Mouse (Mus musculus) spleen, postnatal 10 days (tissue): ENCODE results near the gene Cd5l.
"Not testable (repeated sequence)": the region's sequence is repeated elsewhere in the genome, so short reads cannot be mapped to it uniquely, and the experiment has no call there.

Experiments used
- DNase-seq, 2 experiments: peaks; one replicate each; pipeline ENCODE4 v3.0.0; 2021 to 2022; ENCODE audit warnings: low spot score in 2 of 2

Cd5l gene

DNA sequence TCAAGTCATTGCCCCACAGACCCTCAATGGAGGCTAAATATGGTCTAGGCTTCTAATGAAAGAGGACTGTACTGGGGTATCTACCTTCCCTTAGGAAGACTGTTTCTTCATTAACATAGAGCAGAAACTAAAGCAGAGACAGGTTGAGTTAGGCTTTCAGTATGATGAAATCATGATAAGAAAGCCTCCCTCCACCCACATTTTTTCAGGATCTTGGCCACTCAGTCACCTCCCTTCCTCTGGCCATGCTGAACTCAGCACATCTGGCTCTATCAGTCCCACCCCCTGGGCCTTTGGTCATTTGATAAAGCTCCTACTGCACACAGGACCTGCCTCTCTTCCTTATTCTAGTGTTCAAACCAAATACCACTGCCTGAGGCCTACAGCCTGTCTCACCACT lies at the start of gene Cd5l:
Gene Cd5l (plus strand): TSS at position 301 of the 400 bp plus-strand sequence.
- no peak for DNase-seq

DNA sequence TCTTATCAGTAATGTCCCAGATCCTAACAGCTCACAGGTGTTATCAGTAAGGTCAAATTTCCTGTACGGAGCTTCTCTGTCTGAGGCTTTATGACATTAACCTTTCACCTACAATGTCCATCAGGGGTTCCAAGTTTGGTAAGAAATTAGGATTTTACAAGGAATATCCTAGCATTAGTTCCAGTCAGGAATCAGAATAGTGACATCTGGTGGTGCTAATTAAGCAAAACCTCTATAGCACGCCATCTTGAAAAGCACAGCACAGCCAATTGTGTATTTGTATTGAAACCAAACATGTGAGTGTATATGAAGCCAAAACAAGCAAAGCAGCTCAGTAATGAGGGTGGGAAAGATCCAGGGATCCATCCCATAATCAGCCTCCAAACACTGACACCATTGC lies 47.8 kb upstream of the Cd5l start:
- no peak for DNase-seq

DNA sequence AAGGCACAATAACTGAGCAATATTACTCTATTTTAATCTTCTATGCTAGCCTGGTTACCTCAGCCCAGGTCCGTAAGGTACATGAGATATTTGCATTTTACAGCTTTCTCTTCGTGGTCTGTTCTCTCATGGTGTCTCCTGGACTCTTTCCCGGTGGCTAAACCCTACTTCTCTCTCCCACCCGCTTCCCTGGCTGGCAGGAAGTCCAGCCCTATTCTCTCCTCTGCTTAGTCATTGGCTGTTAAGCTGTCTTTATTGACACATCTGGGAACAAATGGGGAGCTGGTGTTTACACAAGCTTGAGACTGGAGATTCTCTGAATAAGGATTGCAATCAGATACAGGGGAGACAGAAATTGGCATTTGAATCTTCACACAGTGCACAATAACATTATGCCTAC lies 35.1 kb upstream of the Cd5l start:
- no peak for DNase-seq

DNA sequence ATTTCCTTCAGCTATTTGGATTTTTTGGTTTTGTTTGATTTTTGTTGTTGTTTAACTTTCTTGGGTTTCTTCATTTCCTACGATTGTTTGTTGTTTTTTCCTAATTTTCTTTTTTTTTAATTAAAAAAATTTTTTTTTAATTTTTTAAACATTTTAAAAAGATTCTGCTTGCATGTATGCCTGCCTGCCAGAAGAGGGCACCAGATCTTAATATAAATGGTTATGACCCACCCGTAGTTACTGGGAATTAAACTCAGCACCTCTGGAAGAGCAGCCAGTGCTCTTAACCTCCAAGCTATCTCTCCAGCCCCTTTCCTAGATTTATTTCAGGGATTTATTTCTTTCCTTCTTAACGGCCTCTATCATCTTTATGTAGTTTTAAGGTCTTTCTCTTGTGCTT lies 33.9 kb upstream of the Cd5l start:
- DNase-seq, result no peak

DNA sequence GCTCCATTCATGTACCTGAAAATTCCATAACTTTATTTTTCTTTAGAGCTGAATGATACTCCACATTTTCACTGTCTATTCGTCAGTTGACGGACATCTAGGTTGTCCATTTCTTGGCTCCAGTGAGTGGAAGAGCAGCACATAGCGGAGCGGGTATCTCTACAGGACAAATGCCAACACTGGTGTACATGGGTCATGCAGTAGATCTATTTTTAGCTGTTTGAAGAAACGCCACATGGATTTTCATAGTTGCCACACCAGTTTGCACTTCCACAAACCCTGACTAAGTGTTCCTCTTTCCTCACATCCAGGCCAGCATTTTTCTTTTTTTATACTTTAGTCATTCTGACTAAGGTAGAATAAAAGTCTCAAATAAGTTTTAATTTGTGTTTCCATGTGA lies 19.8 kb upstream of the Cd5l start:
- no peak for DNase-seq

DNA sequence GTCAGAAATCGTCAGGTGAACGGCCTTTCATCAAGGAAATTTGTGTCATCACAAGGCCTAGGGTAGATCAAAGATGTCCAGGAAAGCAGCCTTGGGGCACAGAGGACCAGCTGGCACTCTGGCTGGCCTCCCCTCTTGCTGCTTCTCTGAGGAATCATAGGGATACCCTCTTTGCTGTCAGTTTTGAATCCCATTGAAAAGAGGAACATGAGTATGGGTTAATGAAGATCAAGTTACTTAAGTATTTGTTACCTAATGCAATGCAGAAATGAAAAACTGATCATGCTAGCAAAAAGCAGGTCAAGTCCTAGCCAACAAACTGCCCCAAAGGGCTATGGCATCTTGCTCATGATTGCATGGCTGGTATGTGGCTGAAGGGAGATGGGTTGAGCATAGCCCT lies 6.7 kb upstream of the Cd5l start:
- not testable (repeated sequence) for DNase-seq

DNA sequence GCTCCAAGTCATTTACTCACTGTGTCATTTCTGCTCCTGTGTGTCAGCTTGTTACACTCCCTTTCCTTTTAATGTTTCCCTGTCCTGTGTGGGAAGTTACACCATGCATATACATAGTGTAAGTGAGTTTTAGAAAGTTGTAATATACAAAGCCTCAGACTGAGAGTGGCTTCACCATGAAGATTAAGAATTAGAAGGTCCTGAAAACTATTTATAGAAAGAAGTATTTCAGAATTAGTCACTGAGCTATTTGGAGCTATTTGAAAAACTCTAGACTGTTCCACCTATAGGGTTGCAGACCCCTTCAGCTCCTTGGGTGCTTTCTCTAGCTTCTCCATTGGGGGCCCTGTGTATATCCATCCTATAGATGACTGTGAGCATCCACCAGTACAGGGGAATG lies 1.5 kb downstream of the Cd5l start:
- DNase-seq, result no peak

DNA sequence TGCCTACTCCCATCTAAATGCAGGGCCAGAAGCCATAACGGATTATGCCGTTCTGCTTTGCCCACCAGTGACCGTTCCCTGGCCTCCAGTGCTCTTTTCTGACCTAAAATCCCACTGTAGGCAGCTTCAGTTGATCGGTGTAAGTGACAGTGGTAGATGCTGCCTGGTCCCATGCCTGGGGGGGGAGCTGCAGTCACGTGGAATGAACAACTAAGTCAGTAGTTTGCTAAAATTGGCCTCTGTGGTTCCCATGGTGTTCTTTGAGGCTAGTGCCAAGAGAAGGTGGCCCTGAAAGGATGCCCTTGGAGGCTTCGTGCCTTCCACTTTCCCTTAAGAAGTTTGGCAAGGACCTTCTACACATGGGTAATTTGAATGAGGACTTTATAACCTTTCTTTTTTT lies 2.8 kb downstream of the Cd5l start:
- no peak for DNase-seq

DNA sequence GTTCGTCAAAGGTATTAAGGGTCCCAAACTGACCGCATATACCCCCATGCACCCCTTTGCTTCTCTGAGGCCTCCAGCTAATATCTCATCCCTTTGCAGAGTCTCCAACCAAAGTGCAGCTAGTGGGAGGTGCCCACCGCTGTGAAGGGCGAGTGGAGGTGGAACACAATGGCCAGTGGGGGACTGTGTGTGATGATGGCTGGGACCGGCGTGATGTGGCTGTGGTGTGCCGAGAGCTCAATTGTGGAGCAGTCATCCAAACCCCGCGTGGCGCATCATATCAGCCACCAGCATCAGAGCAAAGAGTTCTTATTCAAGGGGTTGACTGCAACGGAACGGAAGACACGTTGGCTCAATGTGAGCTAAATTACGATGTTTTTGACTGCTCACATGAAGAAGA lies 8.0 kb downstream of the Cd5l start:
- DNase-seq, result no peak

DNA sequence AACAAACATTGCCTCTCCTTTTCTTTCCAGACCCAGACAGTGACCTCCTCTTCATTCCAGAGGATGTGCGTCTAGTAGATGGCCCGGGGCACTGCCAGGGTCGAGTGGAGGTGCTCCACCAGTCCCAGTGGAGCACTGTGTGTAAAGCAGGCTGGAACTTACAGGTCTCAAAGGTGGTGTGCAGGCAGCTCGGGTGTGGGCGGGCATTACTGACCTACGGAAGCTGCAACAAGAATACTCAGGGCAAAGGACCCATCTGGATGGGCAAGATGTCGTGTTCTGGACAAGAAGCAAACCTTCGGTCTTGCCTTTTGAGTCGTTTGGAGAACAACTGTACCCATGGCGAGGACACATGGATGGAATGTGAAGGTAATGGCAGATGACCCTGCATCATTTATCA lies 9.8 kb downstream of the Cd5l start:
- no peak for DNase-seq

DNA sequence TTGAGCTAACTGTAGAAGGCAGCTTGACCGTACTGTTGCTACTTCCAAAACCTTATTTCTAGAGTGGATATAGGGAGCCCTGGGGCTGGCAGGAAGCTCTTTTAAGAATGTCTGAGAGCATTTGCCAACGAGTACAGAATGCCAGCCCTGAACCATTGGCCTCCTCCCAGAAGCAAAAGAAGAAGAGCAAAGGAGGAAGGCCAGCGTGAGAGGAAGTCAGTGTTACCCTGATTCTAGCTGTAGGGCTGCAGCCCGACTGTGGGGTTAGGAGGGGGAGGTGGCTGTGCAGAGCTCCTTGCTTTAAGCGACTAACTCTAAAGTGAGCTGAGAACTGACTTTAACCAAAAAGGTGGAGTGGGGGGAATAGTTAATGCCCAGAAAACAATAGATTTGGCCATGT lies 11.5 kb downstream of the Cd5l start:
- DNase-seq, result no peak

DNA sequence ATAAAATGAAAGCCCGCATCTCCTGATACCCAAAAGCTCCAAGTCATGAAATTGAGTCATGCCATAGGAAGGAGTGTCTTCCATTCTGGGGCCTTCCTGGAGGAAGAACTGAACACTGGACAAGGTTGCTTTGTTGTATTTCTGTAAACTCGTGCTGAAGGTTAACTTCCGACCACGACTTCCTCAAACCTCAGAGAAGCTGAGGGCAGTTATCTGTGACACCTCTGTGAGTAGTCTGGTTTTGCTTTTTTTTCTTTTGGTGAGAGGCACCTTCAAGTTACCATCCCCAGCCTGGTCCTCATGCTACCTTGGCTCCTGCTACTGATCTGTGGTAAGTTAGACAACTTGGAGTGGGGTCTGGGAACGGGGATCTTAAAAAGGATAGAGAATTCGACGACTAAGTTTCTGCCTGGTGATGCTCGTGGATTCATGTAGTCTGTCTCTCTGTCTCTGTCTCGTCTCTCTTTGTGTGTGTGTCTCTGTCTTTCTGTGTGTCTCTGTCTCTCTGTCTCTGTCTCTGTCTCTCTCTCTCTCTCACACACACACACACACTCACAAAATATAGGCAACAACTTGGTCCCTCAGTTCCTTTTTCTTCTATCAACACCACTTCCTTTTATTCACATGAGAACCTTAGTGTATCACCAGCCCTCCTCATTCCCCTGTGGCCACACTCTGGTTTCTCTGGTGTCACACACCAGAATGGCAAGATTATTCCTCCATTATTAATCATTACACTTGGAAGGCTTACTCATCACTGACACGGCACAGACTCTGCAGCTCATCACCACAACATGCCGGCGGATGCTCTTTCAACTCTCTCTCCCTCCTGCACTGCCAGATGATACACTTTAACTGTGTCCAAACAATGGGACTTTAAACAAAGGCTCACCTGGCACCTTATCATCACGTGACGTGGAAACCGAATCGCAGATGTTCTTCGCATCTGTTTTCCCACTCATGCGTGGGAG lies 18.8 kb downstream of the Cd5l start, which contains the start of gene Fcrl1:
Gene Fcrl1 (plus strand): TSS at position 193 of the 971 bp plus-strand sequence.
- peak in 1 of 2 experiments; percentile 34 for DNase-seq

DNA sequence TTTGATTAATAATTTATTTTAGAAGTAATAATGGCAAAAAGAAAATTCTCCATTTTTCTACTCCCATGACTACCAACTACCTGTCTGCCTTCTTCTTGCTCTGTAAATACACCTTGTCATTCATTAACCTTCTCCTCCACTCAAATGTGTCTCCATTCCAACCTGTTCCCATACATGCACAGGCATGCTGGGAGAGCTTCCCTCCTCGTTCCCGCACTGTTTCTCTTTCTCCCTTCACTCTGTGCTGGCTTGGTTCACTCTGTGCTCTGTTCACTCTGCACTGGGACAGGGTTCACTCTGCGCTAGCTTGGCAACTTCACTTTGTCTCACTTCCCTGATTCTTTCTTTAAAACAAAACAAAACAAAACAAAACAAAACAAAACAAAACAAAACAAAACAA lies 19.5 kb downstream of the Cd5l start:
- DNase-seq, result no peak

DNA sequence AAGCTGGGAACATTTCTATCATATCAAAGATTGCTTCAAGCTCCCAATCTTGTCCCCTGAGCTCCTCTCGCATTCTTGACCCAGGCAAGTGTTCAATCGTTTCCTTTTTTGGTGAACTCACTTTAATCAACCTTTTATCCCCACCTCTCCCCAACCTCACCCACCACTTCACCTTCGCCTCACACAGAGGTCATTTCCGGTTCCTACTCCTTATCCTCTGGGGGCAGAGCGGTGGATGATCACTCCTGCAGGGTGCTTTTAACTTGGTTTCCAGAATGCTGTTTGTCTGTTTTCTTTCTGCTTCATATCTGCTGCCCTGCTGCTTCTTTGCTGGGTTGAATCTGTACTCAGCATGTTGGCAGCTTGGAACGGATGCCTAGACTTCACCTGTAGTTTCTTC lies 20.0 kb downstream of the Cd5l start:
- no peak for DNase-seq

DNA sequence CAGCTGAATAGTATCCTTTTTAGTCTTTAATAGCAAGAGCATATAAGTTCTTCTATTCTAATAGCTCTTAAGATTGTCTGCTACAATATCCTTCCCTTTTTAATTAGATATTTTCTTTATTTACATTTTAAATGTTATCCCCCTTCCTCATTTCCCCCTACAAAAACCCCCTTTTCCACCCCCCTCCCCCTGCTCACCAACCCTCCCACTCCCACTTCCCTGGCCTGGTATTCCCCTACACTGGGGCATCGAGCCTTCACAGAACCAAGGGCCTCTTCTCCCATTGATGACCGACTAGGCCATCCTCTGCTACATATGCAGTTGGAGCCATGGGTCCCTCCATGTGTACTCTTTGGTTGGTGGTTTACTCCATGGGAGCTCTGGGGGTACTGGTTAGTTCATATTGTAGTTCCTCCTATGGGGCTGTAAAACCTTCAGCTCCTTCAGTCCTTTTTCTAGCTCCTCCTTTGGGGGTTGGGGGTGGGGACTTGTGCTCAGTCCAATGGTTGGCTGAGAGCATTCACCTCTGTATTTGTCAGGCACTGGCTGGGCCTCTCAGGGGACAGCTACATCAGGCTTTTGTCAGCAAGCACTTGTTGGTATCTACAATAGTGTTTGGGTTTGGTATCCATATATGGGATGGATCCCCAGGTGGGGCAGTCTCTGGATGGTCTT lies 22.1 kb downstream of the Cd5l start:
- DNase-seq, result peak in 1 of 2 experiments; percentile 66

DNA sequence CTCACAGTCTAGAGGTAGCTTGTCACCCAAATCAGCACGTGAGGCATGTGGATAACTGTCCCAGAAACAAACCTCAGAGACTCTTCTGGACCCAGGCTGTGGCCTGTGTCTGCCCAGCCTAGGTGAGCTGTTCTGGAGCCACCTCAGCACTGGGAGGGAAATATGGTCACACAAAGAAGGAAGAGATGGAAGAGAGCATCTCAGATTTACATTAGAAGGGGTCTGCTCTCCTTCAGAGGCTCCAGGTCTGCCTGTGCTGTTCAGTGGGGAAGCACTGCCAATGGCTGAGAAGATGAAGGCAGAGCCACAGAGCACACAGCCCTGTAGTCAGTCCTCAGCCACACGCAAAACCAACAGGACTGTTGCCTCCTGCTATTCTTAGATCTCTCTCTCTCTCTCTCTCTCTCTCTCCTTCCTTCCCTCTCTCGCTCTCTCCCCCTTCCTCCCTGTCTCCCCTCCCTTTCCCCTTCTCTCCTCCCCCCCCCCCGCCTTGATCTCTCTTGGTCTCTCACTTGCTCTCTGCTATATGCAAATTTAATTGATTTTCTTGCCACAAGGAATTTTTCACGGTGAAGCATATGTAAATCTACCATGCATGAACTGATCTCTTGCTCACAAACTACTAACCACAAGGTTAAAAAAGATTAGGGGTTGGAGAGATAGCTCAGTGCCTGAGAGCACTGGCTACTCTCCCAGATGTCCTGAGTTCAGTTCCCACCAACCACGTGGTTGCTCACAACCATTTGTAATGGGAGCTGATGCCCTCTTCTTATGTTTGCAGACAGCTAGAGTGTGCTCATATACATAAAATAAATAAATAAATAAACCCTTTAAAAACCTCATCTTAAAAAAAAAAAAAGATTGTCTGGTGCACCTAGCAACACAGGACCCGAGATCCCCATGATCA lies 24.4 kb downstream of the Cd5l start:
- no peak for DNase-seq

DNA sequence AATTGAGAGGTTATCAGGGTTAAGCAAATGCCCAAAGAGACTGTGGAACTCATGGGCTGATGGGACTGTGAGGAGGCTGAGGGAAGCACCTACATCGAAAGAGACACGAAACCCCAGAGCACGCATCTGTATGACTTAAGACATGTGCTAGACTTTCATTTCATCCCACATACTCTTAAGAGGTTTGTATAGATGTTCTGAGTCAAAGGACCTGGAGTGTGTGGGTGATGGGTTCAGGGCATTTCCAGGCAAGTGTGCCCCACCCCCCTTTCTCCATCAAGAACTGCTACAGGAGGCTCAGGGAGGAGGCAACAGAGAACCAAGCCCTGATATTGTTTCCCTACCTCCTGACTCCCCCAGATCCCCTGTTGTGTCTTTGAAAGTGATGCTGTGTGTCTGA lies 25.6 kb downstream of the Cd5l start:
- no peak for DNase-seq

DNA sequence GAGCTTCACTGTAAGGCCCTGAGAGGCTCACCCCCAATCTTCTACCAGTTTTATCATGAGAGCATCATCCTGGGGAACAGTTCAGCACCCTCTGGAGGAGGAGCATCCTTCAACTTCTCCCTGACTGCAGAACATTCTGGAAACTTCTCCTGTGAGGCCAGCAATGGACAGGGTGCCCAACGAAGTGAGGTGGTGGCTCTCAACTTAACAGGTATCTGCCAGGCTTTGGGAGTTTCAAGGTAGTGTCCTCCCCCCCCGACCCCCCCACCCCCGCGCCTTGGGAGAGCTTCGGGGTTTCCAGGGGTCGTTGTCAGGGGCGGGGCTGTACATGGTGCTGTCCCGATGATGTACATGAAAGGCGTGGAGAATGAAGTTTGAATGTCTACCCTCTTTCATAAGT lies 27.4 kb downstream of the Cd5l start:
- DNase-seq, result no peak

DNA sequence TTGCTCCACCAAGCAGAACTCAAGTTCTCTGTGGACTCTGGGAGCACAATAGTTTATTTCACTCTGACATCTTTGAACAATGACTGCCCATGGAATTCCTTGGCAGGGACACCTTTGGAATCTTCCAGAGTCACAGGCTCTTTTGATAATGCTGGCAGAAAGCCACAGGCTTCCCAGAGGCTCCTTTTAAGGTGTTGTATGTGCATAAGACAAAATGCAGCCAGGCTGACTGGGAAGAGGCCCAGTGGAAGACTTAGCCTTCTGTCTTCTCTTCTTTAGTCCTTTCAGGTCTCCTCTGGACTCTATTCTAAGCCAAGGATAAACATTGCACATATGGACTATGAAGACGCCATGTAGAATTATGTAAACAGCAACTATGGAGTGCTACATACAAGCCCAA lies 33.3 kb downstream of the Cd5l start:
- DNase-seq, result no peak

DNA sequence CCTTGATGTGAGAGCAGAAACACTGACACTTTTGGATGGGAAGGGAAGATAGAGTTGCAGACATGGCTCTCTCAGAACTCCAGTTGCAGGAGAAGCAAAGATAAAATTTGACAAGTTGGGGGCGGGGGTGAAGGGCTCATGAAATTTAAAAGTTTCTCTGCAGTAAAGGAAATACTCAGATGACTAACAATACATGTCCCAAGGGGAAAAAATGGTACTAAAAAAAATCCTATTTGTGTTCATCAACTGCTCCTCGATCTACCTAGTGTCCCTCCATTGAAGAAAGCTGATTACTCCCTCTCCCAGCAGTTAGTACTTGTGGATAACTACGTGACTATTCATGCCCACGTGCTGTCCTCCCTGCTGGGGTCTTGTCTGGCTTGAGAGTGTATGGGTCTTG lies 41.1 kb downstream of the Cd5l start:
- no peak for DNase-seq

DNA sequence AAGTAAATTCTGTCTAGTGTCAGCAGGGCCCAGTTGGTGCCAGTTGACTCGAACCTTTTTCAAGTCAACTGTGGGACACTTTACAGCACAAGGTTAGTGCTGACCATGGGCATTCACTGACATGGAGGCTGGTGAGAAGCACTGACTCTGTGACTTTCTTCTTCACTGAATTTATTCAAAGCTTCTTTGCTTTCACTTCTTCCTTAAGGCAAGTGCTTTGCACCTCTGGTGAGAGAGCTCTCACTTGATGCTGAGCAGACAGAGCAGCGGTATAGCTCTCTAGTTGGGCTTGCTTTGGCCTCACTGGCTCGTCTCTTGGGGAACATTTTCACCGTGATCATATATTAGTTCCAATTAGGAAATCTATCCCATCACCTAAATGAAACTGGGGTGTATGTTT lies 42.2 kb downstream of the Cd5l start:
- peak in 1 of 2 experiments; percentile 32 for DNase-seq

DNA sequence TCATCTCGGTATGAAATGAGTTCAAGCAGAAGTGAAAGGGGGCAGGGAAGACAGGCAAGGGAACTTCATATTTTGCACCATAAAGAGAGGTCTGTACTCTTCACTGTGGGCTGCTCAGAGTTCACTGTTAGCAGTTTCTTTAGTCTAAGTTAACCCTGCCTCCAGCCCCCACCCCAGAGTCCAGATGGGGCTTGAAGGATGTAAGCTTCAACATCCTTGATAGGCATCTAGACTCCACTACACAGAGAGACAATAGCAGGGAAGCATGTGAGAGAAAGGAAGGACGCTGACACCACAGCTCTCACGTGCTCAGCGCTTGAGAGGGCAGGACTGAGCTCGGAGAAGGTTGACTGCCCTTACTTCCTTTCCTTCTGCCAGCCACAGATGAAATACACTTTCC lies 43.6 kb downstream of the Cd5l start:
- DNase-seq, result peak; percentile 15 to 59
